Mouse (Mus musculus) embryonic fibroblast, embryonic 13.5 days (primary cell): Measurements from ENCODE around the gene Lysmd1.

Source experiments
- CTCF ChIP-seq: IDR thresholded peaks from 2 replicates; pipeline ENCODE4 v1.5.1; 2011; ENCODE audit warnings: mild to moderate bottlenecking, control low read depth, low read length, moderate library complexity, borderline replicate concordance; ENCODE audit not compliant: insufficient read depth
- POLR2A ChIP-seq: IDR thresholded peaks from 2 replicates; pipeline ENCODE4 v1.6.1; 2011; ENCODE audit warnings: low read depth, mild to moderate bottlenecking, control low read depth, low read length, moderate library complexity

- TF ChIP-seq CTCF (no peak), POLR2A (no peak)
Observed at GRCm38 (mm10) chr3:95171105-95171504, 37.2 kb downstream of the Lysmd1 start.
